Mouse (Mus musculus) ES-E14 (cell line): ENCODE measurements around the gene Chst15. TPM values are rescaled to one million over a fixed set of nuclear protein-coding genes. Genes with fewer than 3 reads are reported as not detected.

ENCODE experiments used
- DNase-seq: peaks from one replicate; pipeline ENCODE4 v3.0.0-alpha.2; 2013; ENCODE audit warnings: low read depth, low spot score
- H3K27ac ChIP-seq: 2 replicates; pipeline ENCODE4 v1.5.1; 2012; ENCODE audit warnings: low read depth, mild to moderate bottlenecking, low read length, moderate library complexity, mixed read lengths; ENCODE audit not compliant: poor library complexity, insufficient read depth, severe bottlenecking
- H3K36me3 ChIP-seq: 2 replicates; pipeline ENCODE4 v1.6.1; 2012; ENCODE audit warnings: mild to moderate bottlenecking, low read length, moderate library complexity, mixed read lengths; ENCODE audit not compliant: control insufficient read depth, poor library complexity, insufficient read depth, severe bottlenecking
- H3K4me1 ChIP-seq, 2 experiments: fragments of 150-350 bp in 1 of 2; sonication (generic) in 1 of 2; 2 replicates each; pipeline ENCODE4 v1.6.1; 2012; ENCODE audit warnings: low read length in 2 of 2, mild to moderate bottlenecking in 1 of 2, mixed read lengths in 1 of 2; ENCODE audit not compliant: control insufficient read depth in 2 of 2, insufficient read depth in 2 of 2, poor library complexity in 1 of 2
- H3K4me3 ChIP-seq, 2 experiments: fragments of 150-350 bp in 1 of 2; sonication (generic) in 1 of 2; 2 replicates each; pipeline ENCODE4 v1.5.1; 2012; ENCODE audit warnings: low read length in 2 of 2, low read depth in 1 of 2, mild to moderate bottlenecking in 1 of 2, mixed read lengths in 1 of 2; ENCODE audit not compliant: insufficient read depth in 1 of 2, poor library complexity in 1 of 2, severe bottlenecking in 1 of 2
- H3K9ac ChIP-seq: 2 replicates; pipeline ENCODE4 v1.6.1; 2012; ENCODE audit warnings: low read depth, mild to moderate bottlenecking, low read length, mixed read lengths; ENCODE audit not compliant: poor library complexity, insufficient read depth, severe bottlenecking
- H3K9me3 ChIP-seq: fragments of 150-350 bp; sonication (generic); 2 replicates; pipeline ENCODE4 v1.6.1; 2012; ENCODE audit warnings: low read depth, mild to moderate bottlenecking, low read length; ENCODE audit not compliant: control insufficient read depth, insufficient read depth
- CHD2 ChIP-seq: IDR thresholded peaks from 2 replicates; pipeline ENCODE4 v1.6.1; 2014; ENCODE audit warnings: mild to moderate bottlenecking, low read depth, low read length, inconsistent platforms
- HCFC1 ChIP-seq: IDR thresholded peaks from 2 replicates; pipeline ENCODE4 v1.6.1; 2012; ENCODE audit warnings: low read length, inconsistent platforms, borderline replicate concordance; ENCODE audit not compliant: insufficient read depth
- MAFK ChIP-seq: IDR thresholded peaks from 2 replicates; pipeline ENCODE4 v1.6.1; 2014; ENCODE audit warnings: mild to moderate bottlenecking, low read depth, low read length, inconsistent platforms; ENCODE audit not compliant: insufficient read depth
- ZC3H11A ChIP-seq: IDR thresholded peaks from 2 replicates; pipeline ENCODE4 v1.6.1; 2012; ENCODE audit warnings: low read depth, mild to moderate bottlenecking, inconsistent platforms, low read length, borderline replicate concordance
- ZNF384 ChIP-seq: IDR thresholded peaks from 2 replicates; pipeline ENCODE4 v1.6.1; 2012; ENCODE audit warnings: low read depth, low read length, inconsistent platforms
- in situ Hi-C, 2 experiments: fragments of 600-800 bp; cut with MboI; formaldehyde crosslinking; loops; one replicate each; pipeline ENCODE4 v1.15.1; 2025; ENCODE audit warnings: low sequenced_read_pairs in 2 of 2, inconsistent platforms in 1 of 2; ENCODE audit not compliant: unreplicated experiment in 2 of 2
- total RNA-seq: library from RNA; depleted of rRNA; stranded (reverse); fragments of 300-350 nt; gene quantifications from 2 replicates; pipeline ENCODE4 v1.2.3, GENCODE M21; 2012

The Chst15 gene
- total RNA-seq, 1 experiment = 8.4 TPM

- no peak overlapping the region for H3K4me3 ChIP-seq
- H3K4me1 ChIP-seq = peaks cover 0 to 4% of the 10 kb centered on the region in 2 experiments; a peak in 1 of 4 replicates
- in situ Hi-C loops = no loop called here
- no peak for DNase-seq
- no peaks in the 10 kb centered on the region for H3K9me3 ChIP-seq
- no peak overlapping the region for H3K9ac ChIP-seq
- no peak for TF ChIP-seq CHD2
- TF ChIP-seq ZNF384 = no peak
- no peak overlapping the region for H3K27ac ChIP-seq
- no peaks in the 10 kb centered on the region for H3K36me3 ChIP-seq
These were observed 34.5 kb downstream of the Chst15 start for GRCm38 (mm10) chr7:132282576-132282975.

GRCm38 (mm10) chr7:132282161-132282560 is 34.9 kb downstream of the Chst15 start:
- no peaks in the 10 kb centered on the region for H3K36me3 ChIP-seq
- H3K9me3 ChIP-seq = no peaks in the 10 kb centered on the region
- H3K27ac ChIP-seq = no peak overlapping the region
- H3K9ac ChIP-seq = no peak overlapping the region
- in situ Hi-C loops = no loop called here
- H3K4me3 ChIP-seq = no peak overlapping the region
- H3K4me1 ChIP-seq = peaks cover 0 to 2% of the 10 kb centered on the region in 2 experiments; a peak in 1 of 4 replicates
- no peak for TF ChIP-seq MAFK
- TF ChIP-seq ZNF384 = no peak
- no peak for TF ChIP-seq ZC3H11A
- TF ChIP-seq HCFC1 = no peak
- TF ChIP-seq CHD2 = no peak
- no peak for DNase-seq

- Histone ChIP-seq H3K9me3 (no peaks in the 10 kb centered on the region), H3K4me3 (no peak overlapping the region), H3K36me3 (no peaks in the 10 kb centered on the region), H3K4me1 (no peaks in the 10 kb centered on the region; a peak in 1 of 4 replicates), H3K9ac (no peak overlapping the region), H3K27ac (no peak overlapping the region)
- DNase-seq = no peak
- in situ Hi-C loops = no loop called here
- TF ChIP-seq ZC3H11A (no peak), ZNF384 (no peak), MAFK (no peak), HCFC1 (no peak), CHD2 (no peak)
These were observed 35.3 kb downstream of the Chst15 start for GRCm38 (mm10) chr7:132281753-132282152.

- no peaks in the 10 kb centered on the region for H3K36me3 ChIP-seq
- H3K4me1 ChIP-seq = no peaks in the 10 kb centered on the region
- in situ Hi-C loops = no loop called here
- H3K9ac ChIP-seq = no peak overlapping the region
- H3K27ac ChIP-seq = no peak overlapping the region
- no peak overlapping the region for H3K4me3 ChIP-seq
- DNase-seq = no peak
- no peak for TF ChIP-seq CHD2
- no peak for TF ChIP-seq ZNF384
- no peaks in the 10 kb centered on the region for H3K9me3 ChIP-seq
These were observed 38.4 kb downstream of the Chst15 start for GRCm38 (mm10) chr7:132278658-132279057.

GRCm38 (mm10) chr7:132276287-132276686 is 40.7 kb downstream of the Chst15 start:
- DNase-seq = no peak

More at GRCm38 (mm10) chr7:132276287-132276686, 40.7 kb downstream of the Chst15 start:
- TF ChIP-seq ZNF384 (no peak), HCFC1 (no peak), CHD2 (no peak), MAFK (no peak), ZC3H11A (no peak)
- Histone ChIP-seq H3K9ac (no peak overlapping the region), H3K36me3 (no peaks in the 10 kb centered on the region), H3K4me1 (no peaks in the 10 kb centered on the region), H3K4me3 (no peak overlapping the region), H3K9me3 (no peaks in the 10 kb centered on the region), H3K27ac (no peak overlapping the region)
- in situ Hi-C loops = no loop called here
